Mouse (Mus musculus) heart, embryonic 10.5 days (tissue): ENCODE data around the gene Stat2. TPM values are rescaled to one million over a fixed set of nuclear protein-coding genes. Genes with fewer than 3 reads are reported as not detected.
"Not testable (repeated sequence)": the region's sequence is repeated elsewhere in the genome, so short reads cannot be mapped to it uniquely, and the experiment has no call there.

Experiments
- DNase-seq: peaks from one replicate; pipeline ENCODE4 v3.0.0-alpha.2; 2017; ENCODE audit warnings: low spot score
- H3K27ac ChIP-seq: fragments of 300-500 bp; sonication (generic); 2 replicates; pipeline ENCODE4 v1.5.1; 2016; ENCODE audit warnings: mild to moderate bottlenecking
- H3K27me3 ChIP-seq: fragments of 300-500 bp; sonication (generic); 2 replicates; pipeline ENCODE4 v1.6.1; 2016; ENCODE audit warnings: mild to moderate bottlenecking; ENCODE audit not compliant: poor library complexity, insufficient read depth, severe bottlenecking
- H3K36me3 ChIP-seq: fragments of 300-500 bp; sonication (generic); 2 replicates; pipeline ENCODE4 v1.6.1; 2016; ENCODE audit warnings: mild to moderate bottlenecking, moderate library complexity
- H3K4me1 ChIP-seq: fragments of 300-500 bp; sonication (generic); 2 replicates; pipeline ENCODE4 v1.6.1; 2016; ENCODE audit warnings: mild to moderate bottlenecking
- H3K4me3 ChIP-seq: fragments of 300-500 bp; sonication (generic); 2 replicates; pipeline ENCODE4 v1.5.1; 2016; ENCODE audit warnings: mild to moderate bottlenecking, moderate library complexity
- H3K9me3 ChIP-seq: fragments of 300-500 bp; sonication (generic); 2 replicates; pipeline ENCODE4 v1.6.1; 2016; ENCODE audit warnings: mild to moderate bottlenecking, moderate library complexity
- WGBS: fragments of 180-500 bp; shearing (Covaris S2); methylation state at CpG from one replicate; pipeline ENCODE4 v1.1.7; 2016; 5-methylcytosine and 5-hydroxymethylcytosine counted together
- polyA plus RNA-seq: library from polyadenylated mRNA; unstranded; fragments of >200 nt; fragmentation: Nextera tagmentation; extraction: Ambion mirVana; gene quantifications from 2 replicates; pipeline ENCODE4 v1.2.1, GENCODE M21; 2016

Stat2 gene
- polyA plus RNA-seq, 1 experiment from 2014 or later, result 10.8 TPM

DNA sequence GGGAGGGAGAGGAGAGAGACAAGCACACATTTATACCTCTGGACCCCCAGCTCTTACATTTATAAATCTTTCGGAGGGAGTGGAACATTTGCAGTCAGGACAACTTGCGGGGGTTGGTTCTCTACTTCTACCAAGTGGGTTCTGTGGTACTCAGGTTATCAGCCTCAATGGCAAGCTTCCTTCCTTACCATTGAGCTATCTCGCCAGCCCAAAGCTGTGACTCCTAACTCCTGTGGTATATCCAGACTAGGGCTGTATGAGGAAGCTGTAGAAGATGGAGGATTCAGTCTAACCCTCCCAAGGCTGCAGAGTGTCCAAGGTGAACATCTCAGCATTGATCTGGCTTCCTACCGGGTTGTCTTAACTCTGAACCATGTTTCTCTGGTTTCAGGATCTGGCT is 31.2 kb upstream of the Stat2 start:
- H3K4me1 ChIP-seq, result peaks cover 6% of the 10 kb centered on the region; the same call in 1 of the 2 replicates
- no peak overlapping the region for H3K27ac ChIP-seq
- no peak overlapping the region for H3K4me3 ChIP-seq
- peaks cover 56% of the 10 kb centered on the region for H3K36me3 ChIP-seq
- no peak for DNase-seq
- H3K27me3 ChIP-seq, result no peaks in the 10 kb centered on the region
- no peaks in the 10 kb centered on the region for H3K9me3 ChIP-seq
- WGBS, result 82% methylated on average over 4 of the region's 4 CpGs

- peaks cover 6% of the 10 kb centered on the region; the same call in 1 of the 2 replicates for H3K4me1 ChIP-seq
- no peak overlapping the region for H3K27ac ChIP-seq
- H3K9me3 ChIP-seq, result no peaks in the 10 kb centered on the region
- DNase-seq, result no peak
- H3K27me3 ChIP-seq, result no peaks in the 10 kb centered on the region
- 65% methylated on average over 18 of the region's 18 CpGs for WGBS
- peaks cover 61% of the 10 kb centered on the region for H3K36me3 ChIP-seq
- no peak overlapping the region for H3K4me3 ChIP-seq
Observed at GRCm38 (mm10) chr10:128240131-128240530, 30.2 kb upstream of the Stat2 start.

DNA sequence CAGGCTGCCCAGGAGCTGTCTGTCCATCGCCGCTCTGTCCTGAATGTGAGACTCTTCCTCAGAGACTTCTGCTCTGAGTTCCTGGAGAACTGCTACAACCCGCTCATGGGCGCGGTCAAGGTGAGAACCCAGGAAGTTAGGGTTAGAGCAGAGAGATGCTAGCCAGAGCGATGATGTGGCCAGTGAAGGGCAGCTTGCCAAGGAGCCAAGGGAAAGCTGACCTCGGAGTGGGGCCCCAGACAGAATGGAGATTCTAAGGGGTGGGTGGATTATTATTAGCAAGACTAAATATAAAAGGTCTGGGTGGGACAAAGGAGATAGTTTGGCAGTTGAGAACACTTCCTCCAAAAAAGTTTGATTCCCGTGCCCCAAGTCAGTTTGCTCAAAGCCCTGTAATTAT is 27.1 kb upstream of the Stat2 start:
- 93% methylated on average over 8 of the region's 8 CpGs for WGBS
- H3K27me3 ChIP-seq, result no peaks in the 10 kb centered on the region
- DNase-seq, result no peak
- H3K4me1 ChIP-seq, result 0 out of 2 replicates have a peak, but pooled peaks cover 6% of the 10 kb centered on the region
- no peak overlapping the region for H3K27ac ChIP-seq
- H3K4me3 ChIP-seq, result no peak overlapping the region
- H3K36me3 ChIP-seq, result peaks cover 92% of the 10 kb centered on the region
- no peaks in the 10 kb centered on the region for H3K9me3 ChIP-seq

DNA sequence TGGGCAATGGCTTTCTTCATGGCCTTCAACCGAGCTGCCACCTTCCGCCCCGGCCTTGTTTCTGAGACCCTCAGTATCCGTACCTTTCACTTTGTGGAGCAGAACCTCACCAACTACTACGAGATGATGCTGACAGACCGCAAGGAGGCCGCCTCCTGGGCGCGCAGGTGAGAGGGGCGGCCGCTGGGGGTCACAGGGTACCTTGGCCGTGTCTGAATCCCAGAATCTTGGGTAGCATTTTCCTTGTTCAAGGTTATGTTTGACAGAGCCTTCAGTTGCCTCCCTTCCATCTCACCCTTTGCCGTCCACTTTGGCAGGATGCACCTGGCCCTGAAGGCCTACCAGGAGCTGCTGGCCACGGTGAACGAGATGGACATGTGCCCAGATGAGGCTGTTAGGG is 26.2 kb upstream of the Stat2 start:
- no peaks in the 10 kb centered on the region for H3K27me3 ChIP-seq
- peaks cover 100% of the 10 kb centered on the region for H3K36me3 ChIP-seq
- WGBS, result 95% methylated on average over 15 of the region's 15 CpGs
- no peak for DNase-seq
- H3K27ac ChIP-seq, result no peak overlapping the region
- H3K4me1 ChIP-seq, result 0 out of 2 replicates have a peak, but pooled peaks cover 6% of the 10 kb centered on the region
- H3K9me3 ChIP-seq, result no peaks in the 10 kb centered on the region
- no peak overlapping the region for H3K4me3 ChIP-seq

GRCm38 (mm10) chr10:128247020-128247732 is 23.2 kb upstream of the Stat2 start:
- H3K4me1 ChIP-seq, result 0 out of 2 replicates have a peak, but pooled peaks cover 6% of the 10 kb centered on the region
- H3K27me3 ChIP-seq, result no peaks in the 10 kb centered on the region
- 79% methylated on average over 17 of the region's 17 CpGs for WGBS
- H3K4me3 ChIP-seq, result no peak overlapping the region
- DNase-seq, result no peak
- peak overlapping the region; percentile 24; the same call in 1 of the 2 replicates for H3K27ac ChIP-seq
- H3K9me3 ChIP-seq, result no peaks in the 10 kb centered on the region
- peaks cover 100% of the 10 kb centered on the region for H3K36me3 ChIP-seq

DNA sequence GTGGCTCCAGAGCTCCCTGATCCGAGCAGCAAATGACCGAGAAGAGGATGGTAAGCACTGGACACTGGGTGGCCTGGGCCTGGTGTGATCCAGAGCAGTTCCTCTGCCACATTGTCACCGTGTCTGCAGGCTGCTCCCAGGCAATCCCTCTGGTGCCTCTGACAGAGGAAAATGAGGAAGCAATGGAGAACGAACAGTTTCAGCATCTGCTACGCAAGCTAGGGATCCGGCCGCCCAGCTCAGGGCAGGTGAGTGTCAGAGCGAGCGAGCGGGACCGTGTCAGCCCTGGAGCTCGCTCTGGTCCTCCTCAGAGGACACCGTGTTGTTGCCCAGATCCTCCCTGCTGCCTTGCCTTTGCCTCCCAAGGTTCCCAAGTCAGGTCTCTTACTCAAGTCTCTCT is 19.8 kb upstream of the Stat2 start:
- Histone ChIP-seq H3K27me3 (no peaks in the 10 kb centered on the region), H3K4me1 (0 out of 2 replicates have a peak, but pooled peaks cover 6% of the 10 kb centered on the region), H3K9me3 (no peaks in the 10 kb centered on the region), H3K27ac (no peak overlapping the region), H3K36me3 (peaks cover 78% of the 10 kb centered on the region), H3K4me3 (no peak overlapping the region)
- WGBS, result 96% methylated on average over 13 of the region's 13 CpGs
- DNase-seq, result no peak

GRCm38 (mm10) chr10:128253677-128254255 is 16.6 kb upstream of the Stat2 start, which contains the start of gene Apon:
TSS of gene Apon (plus strand) at chr10:128254096.
- Histone ChIP-seq H3K9me3 (no peaks in the 10 kb centered on the region), H3K27me3 (no peaks in the 10 kb centered on the region), H3K27ac (no peak within 1 kb of the TSS), H3K4me1 (no peaks in the 10 kb centered on the region), H3K4me3 (no peak within 1 kb of the TSS), H3K36me3 (peaks cover 46% of the 10 kb centered on the region)
- WGBS, result 85% methylated on average over 4 of the region's 4 CpGs
- no peak for DNase-seq

GRCm38 (mm10) chr10:128255925-128256324 is 14.4 kb upstream of the Stat2 start:
- no peaks in the 10 kb centered on the region for H3K9me3 ChIP-seq
- WGBS, result 82% methylated on average over 8 of the region's 8 CpGs

DNA sequence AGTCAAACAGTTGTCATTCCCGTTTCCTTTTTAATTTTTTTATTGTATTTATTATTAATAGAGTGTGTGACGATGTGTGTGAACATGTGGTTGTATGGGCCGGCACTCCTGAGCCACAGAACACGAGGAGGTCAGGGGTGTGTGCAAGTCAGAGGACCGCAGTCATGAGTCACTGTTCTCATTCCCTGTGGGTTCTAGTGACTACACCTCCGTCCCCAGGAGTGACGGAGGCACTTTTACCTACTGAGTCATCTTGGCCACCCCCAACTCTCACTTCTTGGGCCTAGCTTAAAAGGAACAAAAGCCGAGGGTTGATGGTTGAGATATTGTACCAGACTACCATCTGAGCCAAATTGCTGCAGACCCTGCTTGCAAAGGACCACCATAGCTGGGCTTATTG is 14.0 kb upstream of the Stat2 start:
- Histone ChIP-seq H3K36me3 (peaks cover 20% of the 10 kb centered on the region), H3K27ac (no peak overlapping the region), H3K4me1 (no peaks in the 10 kb centered on the region), H3K9me3 (no peaks in the 10 kb centered on the region), H3K27me3 (no peaks in the 10 kb centered on the region), H3K4me3 (no peak overlapping the region)
- WGBS, result 82% methylated on average over 8 of the region's 8 CpGs
- DNase-seq, result no peak

More at GRCm38 (mm10) chr10:128255925-128256324, 14.4 kb upstream of the Stat2 start:
- H3K27me3 ChIP-seq, result no peaks in the 10 kb centered on the region
- no peak overlapping the region for H3K27ac ChIP-seq
- H3K4me3 ChIP-seq, result no peak overlapping the region
- peaks cover 24% of the 10 kb centered on the region for H3K36me3 ChIP-seq
- DNase-seq, result no peak
- no peaks in the 10 kb centered on the region for H3K4me1 ChIP-seq

DNA sequence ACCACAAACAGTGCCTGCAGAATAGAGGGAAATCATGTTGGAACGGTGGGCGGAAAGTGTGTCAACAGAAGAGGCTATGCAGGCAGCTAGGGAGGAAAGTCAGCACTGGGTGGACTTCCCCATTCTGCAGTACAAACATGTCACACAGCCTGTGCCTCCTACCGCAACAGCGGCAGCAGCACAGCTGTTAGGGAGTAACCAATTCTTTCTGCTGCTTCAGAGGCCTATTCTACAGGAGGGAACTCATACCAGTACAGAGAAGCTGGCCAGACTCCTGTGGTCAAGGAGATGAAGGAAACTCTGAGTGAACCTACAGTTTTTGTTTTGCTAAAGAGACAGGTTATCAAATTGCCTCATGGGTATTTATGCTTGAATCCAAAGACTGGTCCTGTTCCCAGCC is 11.4 kb upstream of the Stat2 start:
- no peaks in the 10 kb centered on the region for H3K36me3 ChIP-seq
- DNase-seq, result no peak

DNA sequence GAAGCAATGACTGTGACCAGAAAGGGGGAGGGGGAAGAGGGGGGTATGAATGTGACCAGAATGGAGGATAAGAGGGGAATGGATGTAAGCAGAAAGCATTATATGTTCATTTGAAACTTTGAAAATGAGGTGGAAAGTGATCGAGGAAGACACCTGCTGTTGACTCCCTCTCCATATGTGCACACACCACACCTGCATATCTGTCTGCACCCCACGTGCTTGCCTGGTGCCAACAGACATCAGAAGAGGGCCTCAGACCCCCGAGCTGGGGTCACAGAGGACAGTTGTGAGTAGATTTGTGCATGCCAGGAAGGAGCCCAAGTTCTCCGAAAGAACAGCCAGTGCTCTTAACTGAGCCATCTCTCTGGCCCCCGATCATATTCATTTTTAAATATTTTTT is 10.4 kb upstream of the Stat2 start:
- Histone ChIP-seq H3K9me3 (no peaks in the 10 kb centered on the region), H3K27ac (no peak overlapping the region), H3K4me3 (no peak overlapping the region), H3K27me3 (no peaks in the 10 kb centered on the region), H3K36me3 (no peaks in the 10 kb centered on the region), H3K4me1 (no peaks in the 10 kb centered on the region)
- WGBS, result 85% methylated on average over 5 of the region's 5 CpGs
- DNase-seq, result no peak

More for the DNA sequence above, 11.4 kb upstream of the Stat2 start:
- Histone ChIP-seq H3K27ac (no peak overlapping the region), H3K4me1 (no peaks in the 10 kb centered on the region), H3K27me3 (no peaks in the 10 kb centered on the region), H3K9me3 (no peaks in the 10 kb centered on the region), H3K4me3 (no peak overlapping the region)
- 71% methylated on average over 4 of the region's 4 CpGs for WGBS

- H3K4me1 ChIP-seq, H3K9me3 ChIP-seq, H3K4me3 ChIP-seq, H3K27me3 ChIP-seq, H3K36me3 ChIP-seq, H3K27ac ChIP-seq, DNase-seq: not testable (repeated sequence)
- 87% methylated on average over 7 of the region's 7 CpGs for WGBS
Observed at GRCm38 (mm10) chr10:128260376-128260775, 10.0 kb upstream of the Stat2 start.

- H3K4me3 ChIP-seq, result no peak overlapping the region
Observed at GRCm38 (mm10) chr10:128262300-128262699, 8.1 kb upstream of the Stat2 start.

More at GRCm38 (mm10) chr10:128262300-128262699, 8.1 kb upstream of the Stat2 start:
- Histone ChIP-seq H3K9me3 (no peaks in the 10 kb centered on the region), H3K27me3 (no peaks in the 10 kb centered on the region), H3K4me1 (no peaks in the 10 kb centered on the region), H3K36me3 (no peaks in the 10 kb centered on the region), H3K27ac (no peak overlapping the region)
- DNase-seq, result no peak
- 62% methylated on average over 22 of the region's 22 CpGs for WGBS
